Mouse (Mus musculus) monocyte, adult 2 months (primary cell): ENCODE measurements around the gene Aebp2.

Source experiments
- DNase-seq, 2 experiments: peaks; one replicate each; pipeline ENCODE4 v3.0.0; 2022; ENCODE audit warnings: low spot score in 2 of 2, low read depth in 1 of 2

Aebp2 gene

GRCm38 (mm10) chr6:140605732-140606131, 16.7 kb upstream of the Aebp2 start:
- no peak for DNase-seq

GRCm38 (mm10) chr6:140606534-140606933, 15.9 kb upstream of the Aebp2 start:
- DNase-seq: no peak

GRCm38 (mm10) chr6:140608666-140609065, 13.8 kb upstream of the Aebp2 start:
- DNase-seq: no peak

GRCm38 (mm10) chr6:140609533-140609932, 12.9 kb upstream of the Aebp2 start:
- no peak for DNase-seq

GRCm38 (mm10) chr6:140610117-140610516, 12.3 kb upstream of the Aebp2 start:
- DNase-seq: no peak

- no peak for DNase-seq
These were observed 11.2 kb upstream of the Aebp2 start for GRCm38 (mm10) chr6:140611282-140611681.

- DNase-seq: no peak
These were observed 10.5 kb upstream of the Aebp2 start for GRCm38 (mm10) chr6:140611893-140612473.

GRCm38 (mm10) chr6:140613822-140614221, 8.6 kb upstream of the Aebp2 start:
- DNase-seq: no peak

- DNase-seq: no peak
These were observed 7.8 kb upstream of the Aebp2 start for GRCm38 (mm10) chr6:140614711-140615110.

GRCm38 (mm10) chr6:140620531-140621349, 1.7 kb upstream of the Aebp2 start:
- no peak for DNase-seq

GRCm38 (mm10) chr6:140621622-140622021, 841 bp upstream of the Aebp2 start:
- no peak for DNase-seq

- peak; percentile 84 to 92 for DNase-seq
These were observed 998 bp downstream of the Aebp2 start for GRCm38 (mm10) chr6:140623226-140624095.

- peak in 1 of 2 experiments; percentile 12 for DNase-seq
These were observed 1.9 kb downstream of the Aebp2 start for GRCm38 (mm10) chr6:140624096-140625051.

GRCm38 (mm10) chr6:140629176-140629859, 6.9 kb downstream of the Aebp2 start:
- no peak for DNase-seq

- DNase-seq: no peak
These were observed 7.8 kb downstream of the Aebp2 start for GRCm38 (mm10) chr6:140630306-140630705.

- no peak for DNase-seq
These were observed 11.2 kb downstream of the Aebp2 start for GRCm38 (mm10) chr6:140633616-140634015.

- no peak for DNase-seq
These were observed 13.8 kb downstream of the Aebp2 start for GRCm38 (mm10) chr6:140636290-140636689.

GRCm38 (mm10) chr6:140642010-140642409, 19.5 kb downstream of the Aebp2 start:
- no peak for DNase-seq

GRCm38 (mm10) chr6:140642655-140643054, 20.2 kb downstream of the Aebp2 start:
- DNase-seq: no peak

GRCm38 (mm10) chr6:140645931-140646330, 23.5 kb downstream of the Aebp2 start:
- no peak for DNase-seq
